Mouse (Mus musculus): ENCODE results near the gene Sf3b6. TPM values are rescaled to one million over a fixed set of nuclear protein-coding genes. Genes with fewer than 3 reads are reported as not detected.
"Not testable (repeated sequence)": the region's sequence is repeated elsewhere in the genome, so short reads cannot be mapped to it uniquely, and the experiment has no call there.

Sf3b6 gene
- polyA plus RNA-seq, 1 experiment from 2014 or later = 358 TPM

- ATAC-seq (ENCODE audit: low FRiP score, low read depth); H3K4me1 ChIP-seq; H3K9ac ChIP-seq (replicated peaks); H3K36me3 ChIP-seq; H3K27me3 ChIP-seq; H3K4me2 ChIP-seq (replicated peaks); H3K27ac ChIP-seq (replicated peaks); H3K4me3 ChIP-seq; H3K9me3 ChIP-seq: not testable (repeated sequence)
- WGBS = 95% methylated on average over 25 of the region's 25 CpGs
These were observed 29.2 kb upstream of the Sf3b6 start for GRCm38 (mm10) chr12:4788128-4788527.

- 71% methylated on average over 1 of the region's 1 CpGs for WGBS
- Histone ChIP-seq H3K4me3 (no peak overlapping the region), H3K4me1 (no peaks in the 10 kb centered on the region), H3K36me3 (no peaks in the 10 kb centered on the region), H3K9ac (replicated peaks) (no peak overlapping the region), H3K4me2 (replicated peaks) (no peak overlapping the region), H3K27ac (replicated peaks) (no peak overlapping the region), H3K27me3 (no peaks in the 10 kb centered on the region), H3K9me3 (no peaks in the 10 kb centered on the region)
- ATAC-seq (ENCODE audit: low FRiP score, low read depth) = no peak
These were observed 23.6 kb upstream of the Sf3b6 start for GRCm38 (mm10) chr12:4793718-4794117.

GRCm38 (mm10) chr12:4797471-4797870, 19.9 kb upstream of the Sf3b6 start:
- H3K9me3 ChIP-seq = not testable (repeated sequence)
- WGBS = 81% methylated on average over 6 of the region's 6 CpGs

DNA sequence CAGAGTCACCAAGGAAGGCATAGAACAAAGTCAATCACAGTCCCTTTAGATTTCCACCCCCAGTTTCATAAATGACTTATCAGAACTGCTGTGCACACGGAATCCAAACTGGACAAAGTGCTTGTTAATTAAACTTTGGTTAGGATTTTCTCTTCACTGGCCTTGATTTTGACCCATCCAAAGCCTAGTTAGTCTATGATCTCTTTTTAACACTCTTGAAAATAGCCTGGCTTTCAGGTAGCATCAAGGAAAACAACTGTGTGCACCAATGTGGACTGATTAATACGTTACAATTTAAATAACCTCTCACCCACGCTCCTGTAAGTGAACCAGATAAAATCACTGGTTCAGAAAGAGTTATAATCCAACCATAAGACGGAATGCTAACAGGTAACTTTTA, 6.3 kb upstream of the Sf3b6 start:
- H3K27me3 ChIP-seq = no peaks in the 10 kb centered on the region; the same call in 1 of the 2 replicates
- no peaks in the 10 kb centered on the region for H3K36me3 ChIP-seq
- WGBS = 81% methylated on average over 4 of the region's 4 CpGs
- H3K4me1 ChIP-seq = no peaks in the 10 kb centered on the region
- no peak overlapping the region for H3K9ac ChIP-seq (replicated peaks)
- H3K27ac ChIP-seq (replicated peaks) = no peak overlapping the region
- H3K4me3 ChIP-seq = no peak overlapping the region
- H3K4me2 ChIP-seq (replicated peaks) = no peak overlapping the region
- H3K9me3 ChIP-seq = no peaks in the 10 kb centered on the region
- no peak for ATAC-seq (ENCODE audit: low FRiP score, low read depth)

More at GRCm38 (mm10) chr12:4797471-4797870, 19.9 kb upstream of the Sf3b6 start:
- H3K9ac ChIP-seq (replicated peaks); H3K4me1 ChIP-seq; H3K27ac ChIP-seq (replicated peaks); ATAC-seq (ENCODE audit: low FRiP score, low read depth); H3K36me3 ChIP-seq; H3K4me2 ChIP-seq (replicated peaks); H3K27me3 ChIP-seq; H3K4me3 ChIP-seq: not testable (repeated sequence)

- H3K9me3 ChIP-seq = no peaks in the 10 kb centered on the region
- H3K4me1 ChIP-seq = peaks cover 3% of the 10 kb centered on the region
- H3K9ac ChIP-seq (replicated peaks) = no peak overlapping the region
- no peak for ATAC-seq (ENCODE audit: low FRiP score, low read depth)
- 68% methylated on average over 3 of the region's 3 CpGs for WGBS
- H3K27ac ChIP-seq (replicated peaks) = no peak overlapping the region
- no peaks in the 10 kb centered on the region; the same call in 1 of the 2 replicates for H3K27me3 ChIP-seq
- no peak overlapping the region for H3K4me2 ChIP-seq (replicated peaks)
- H3K4me3 ChIP-seq = no peak overlapping the region
- H3K36me3 ChIP-seq = no peaks in the 10 kb centered on the region
These were observed 5.6 kb upstream of the Sf3b6 start for GRCm38 (mm10) chr12:4811705-4812104.

GRCm38 (mm10) chr12:4813636-4814035, 3.7 kb upstream of the Sf3b6 start:
- 91% methylated on average over 4 of the region's 4 CpGs for WGBS
- Histone ChIP-seq H3K4me3 (no peak overlapping the region), H3K4me2 (replicated peaks) (no peak overlapping the region), H3K4me1 (peaks cover 13% of the 10 kb centered on the region), H3K9ac (replicated peaks) (no peak overlapping the region), H3K27ac (replicated peaks) (no peak overlapping the region), H3K36me3 (no peaks in the 10 kb centered on the region), H3K27me3 (no peaks in the 10 kb centered on the region; the same call in 1 of the 2 replicates), H3K9me3 (no peaks in the 10 kb centered on the region)
- no peak for ATAC-seq (ENCODE audit: low FRiP score, low read depth)

- no peaks in the 10 kb centered on the region for H3K9me3 ChIP-seq
- peak overlapping the region; percentile 93 for H3K4me2 ChIP-seq (replicated peaks)
- 10% methylated on average over 24 of the region's 24 CpGs for WGBS
- H3K9ac ChIP-seq (replicated peaks) = peak overlapping the region; percentile 65
- no peaks in the 10 kb centered on the region; the same call in 1 of the 2 replicates for H3K27me3 ChIP-seq
- peak overlapping the region; percentile 87 for H3K4me3 ChIP-seq
- H3K36me3 ChIP-seq = peaks cover 13% of the 10 kb centered on the region
- H3K4me1 ChIP-seq = peaks cover 17% of the 10 kb centered on the region
- ATAC-seq (ENCODE audit: low FRiP score, low read depth) = peak; percentile 81
- H3K27ac ChIP-seq (replicated peaks) = peak overlapping the region; percentile 83
These were observed 524 bp upstream of the Sf3b6 start for GRCm38 (mm10) chr12:4816680-4817360.

DNA sequence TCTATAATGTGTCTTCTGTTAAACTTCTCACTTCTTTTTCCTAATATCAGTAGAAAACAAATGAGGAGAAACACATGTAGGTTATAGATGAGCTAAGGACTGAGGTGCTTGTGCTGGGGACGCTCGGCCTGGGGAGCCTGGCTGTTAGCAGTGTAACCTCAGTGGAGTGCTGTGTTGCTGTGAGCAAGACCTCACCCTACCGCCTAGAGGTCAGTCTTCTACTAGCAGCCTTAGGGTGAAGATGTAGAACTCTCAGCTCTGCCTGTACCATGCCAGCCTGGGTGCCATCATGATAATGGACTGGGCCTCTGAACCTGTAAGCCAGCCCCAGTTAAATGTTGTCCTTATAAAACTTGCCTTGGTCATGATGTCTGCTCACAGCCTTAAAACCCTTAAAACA, 9.9 kb downstream of the Sf3b6 start:
- Histone ChIP-seq H3K27ac (replicated peaks) (no peak overlapping the region), H3K4me1 (no peaks in the 10 kb centered on the region), H3K9ac (replicated peaks) (no peak overlapping the region), H3K9me3 (no peaks in the 10 kb centered on the region), H3K27me3 (no peaks in the 10 kb centered on the region), H3K36me3 (peaks cover 58% of the 10 kb centered on the region), H3K4me2 (replicated peaks) (no peak overlapping the region), H3K4me3 (no peak overlapping the region)
- no peak for ATAC-seq (ENCODE audit: low FRiP score, low read depth)
- WGBS = 76% methylated on average over 3 of the region's 3 CpGs

DNA sequence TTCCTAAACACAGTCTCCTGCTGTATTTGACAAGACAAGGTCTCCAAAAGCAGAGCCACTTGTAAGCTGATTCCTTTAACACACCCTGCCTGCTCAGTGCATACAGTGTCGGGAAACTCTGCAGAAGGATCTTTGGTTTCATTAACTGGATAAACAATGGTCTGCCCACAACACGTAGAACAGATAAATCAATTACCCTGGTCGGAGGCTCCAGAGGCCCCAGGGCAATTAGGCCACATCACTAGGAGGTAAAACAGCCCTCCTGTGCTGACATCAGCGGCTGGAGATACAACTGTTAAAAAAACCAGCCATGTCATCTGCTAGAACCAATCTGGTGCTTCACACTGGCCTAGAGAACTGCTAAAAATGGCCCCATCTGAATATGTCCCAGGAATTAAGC, 19.6 kb downstream of the Sf3b6 start:
- Histone ChIP-seq H3K27ac (replicated peaks) (no peak overlapping the region), H3K4me3 (no peak overlapping the region), H3K4me2 (replicated peaks) (no peak overlapping the region), H3K36me3 (no peaks in the 10 kb centered on the region), H3K9ac (replicated peaks) (no peak overlapping the region), H3K4me1 (peaks cover 5% of the 10 kb centered on the region; the same call in 1 of the 2 replicates), H3K9me3 (no peaks in the 10 kb centered on the region), H3K27me3 (peaks cover 20% of the 10 kb centered on the region)
- WGBS = 60% methylated on average over 4 of the region's 4 CpGs
- ATAC-seq (ENCODE audit: low FRiP score, low read depth) = no peak

- no peak for ATAC-seq (ENCODE audit: low FRiP score, low read depth)
- no peak overlapping the region for H3K27ac ChIP-seq (replicated peaks)
- 58% methylated on average over 6 of the region's 6 CpGs for WGBS
- H3K36me3 ChIP-seq = no peaks in the 10 kb centered on the region
- H3K4me1 ChIP-seq = peaks cover 16% of the 10 kb centered on the region
- H3K4me3 ChIP-seq = no peak overlapping the region
- peaks cover 27% of the 10 kb centered on the region for H3K27me3 ChIP-seq
- no peaks in the 10 kb centered on the region for H3K9me3 ChIP-seq
- H3K4me2 ChIP-seq (replicated peaks) = no peak overlapping the region
- H3K9ac ChIP-seq (replicated peaks) = no peak overlapping the region
These were observed 22.7 kb downstream of the Sf3b6 start for GRCm38 (mm10) chr12:4840010-4840409.

GRCm38 (mm10) chr12:4840741-4841140, 23.4 kb downstream of the Sf3b6 start:
- Histone ChIP-seq H3K4me1 (peaks cover 16% of the 10 kb centered on the region), H3K27me3 (peaks cover 27% of the 10 kb centered on the region), H3K4me3 (peak overlapping the region; percentile 80), H3K9ac (replicated peaks) (peak overlapping the region; percentile 69), H3K4me2 (replicated peaks) (peak overlapping the region; percentile 81), H3K9me3 (no peaks in the 10 kb centered on the region), H3K27ac (replicated peaks) (no peak overlapping the region), H3K36me3 (no peaks in the 10 kb centered on the region)
- WGBS = 1% methylated on average over 11 of the region's 11 CpGs
- no peak for ATAC-seq (ENCODE audit: low FRiP score, low read depth)

- peaks cover 16% of the 10 kb centered on the region for H3K4me1 ChIP-seq
- ATAC-seq (ENCODE audit: low FRiP score, low read depth) = peak; percentile 73
- H3K9me3 ChIP-seq = no peaks in the 10 kb centered on the region
- no peaks in the 10 kb centered on the region for H3K36me3 ChIP-seq
- H3K9ac ChIP-seq (replicated peaks) = peak within 1 kb of the TSS; percentile 69
- H3K27ac ChIP-seq (replicated peaks) = no peak within 1 kb of the TSS
- under 1% methylated on average over 37 of the region's 37 CpGs for WGBS
- peak within 1 kb of the TSS; percentile 80 for H3K4me3 ChIP-seq
- peaks cover 27% of the 10 kb centered on the region for H3K27me3 ChIP-seq
- peak within 1 kb of the TSS; percentile 81 for H3K4me2 ChIP-seq (replicated peaks)
These were observed 24.1 kb downstream of the Sf3b6 start, which contains the start of gene Fkbp1b for GRCm38 (mm10) chr12:4841392-4841887. Gene Fkbp1b, minus strand, starts transcription at chr12:4841591.
